Mouse (Mus musculus): ENCODE results near the gene Fgf8.

Fgf8 gene

DNA sequence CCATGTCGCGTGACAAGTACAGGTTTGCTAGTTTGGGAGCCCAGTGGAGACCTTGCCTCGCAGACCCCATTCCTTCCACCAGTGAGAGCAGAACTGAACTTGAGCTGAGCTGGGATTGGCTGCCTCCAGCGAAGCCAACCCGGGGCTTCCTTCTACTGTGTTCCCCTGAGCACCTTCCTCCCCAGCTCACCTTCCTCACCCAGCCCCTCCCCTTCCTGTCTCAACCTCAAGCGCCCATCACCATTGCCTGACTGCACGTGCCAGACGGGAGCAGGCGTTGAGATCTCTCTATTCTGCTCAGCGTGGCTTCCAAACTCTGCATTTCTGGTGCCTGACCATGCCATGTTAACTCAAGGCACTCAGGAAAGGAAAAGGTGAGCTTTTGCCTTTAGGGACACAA is 15.5 kb downstream of the Fgf8 start:
- no peak for DNase-seq (ENCODE audit: low spot score)

DNA sequence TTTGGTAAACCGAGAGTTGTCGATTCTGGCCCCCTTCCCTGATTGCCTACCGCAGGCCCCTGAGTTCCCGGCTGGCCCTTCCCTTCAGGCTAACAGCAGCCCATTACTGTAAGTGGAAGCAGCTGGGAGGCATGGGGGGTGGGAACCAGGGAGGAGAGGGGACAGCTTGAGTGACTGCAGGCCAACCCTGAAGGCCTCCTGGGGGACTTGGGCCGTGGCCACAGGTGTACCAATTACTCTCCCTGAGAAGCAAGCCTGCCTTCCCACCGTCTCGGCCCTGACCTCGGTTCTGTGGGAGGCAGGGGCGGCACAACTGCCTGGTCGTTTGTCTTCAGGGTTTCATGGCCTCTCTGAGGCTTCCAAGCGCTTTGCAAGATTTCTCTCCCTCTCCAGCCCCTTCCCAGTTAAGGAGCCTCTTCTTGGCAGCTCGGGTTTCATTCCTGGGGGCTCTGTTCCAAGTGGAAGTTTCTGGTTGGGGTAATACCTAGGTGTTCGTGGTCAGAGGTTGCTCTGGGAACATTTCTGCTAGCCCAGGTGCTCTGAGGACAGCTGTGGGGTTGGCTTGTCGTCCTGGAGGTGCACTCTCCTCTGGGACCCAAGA is 16.9 kb downstream of the Fgf8 start:
- DNase-seq (ENCODE audit: low spot score): no peak

DNA sequence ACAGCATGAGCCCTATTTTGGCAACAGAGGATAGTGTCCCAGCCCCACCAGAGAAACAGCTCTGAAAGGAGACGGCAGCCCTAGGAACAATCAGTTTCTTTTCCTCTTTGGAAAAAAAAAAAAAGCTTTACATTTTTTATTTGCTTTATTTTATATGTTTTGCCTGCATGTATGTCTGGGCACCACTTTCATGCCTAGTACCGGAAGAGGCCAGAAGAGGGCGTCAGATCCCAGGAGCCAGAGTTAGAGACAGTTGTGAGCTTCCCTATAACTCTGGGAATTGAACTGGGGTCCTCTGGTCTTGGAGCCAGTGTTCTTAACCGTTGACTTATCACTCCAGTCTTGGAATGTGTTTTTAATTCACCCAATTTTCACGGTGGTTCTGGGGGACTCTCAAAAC is 20.5 kb downstream of the Fgf8 start:
- no peak for DNase-seq (ENCODE audit: low spot score)

DNA sequence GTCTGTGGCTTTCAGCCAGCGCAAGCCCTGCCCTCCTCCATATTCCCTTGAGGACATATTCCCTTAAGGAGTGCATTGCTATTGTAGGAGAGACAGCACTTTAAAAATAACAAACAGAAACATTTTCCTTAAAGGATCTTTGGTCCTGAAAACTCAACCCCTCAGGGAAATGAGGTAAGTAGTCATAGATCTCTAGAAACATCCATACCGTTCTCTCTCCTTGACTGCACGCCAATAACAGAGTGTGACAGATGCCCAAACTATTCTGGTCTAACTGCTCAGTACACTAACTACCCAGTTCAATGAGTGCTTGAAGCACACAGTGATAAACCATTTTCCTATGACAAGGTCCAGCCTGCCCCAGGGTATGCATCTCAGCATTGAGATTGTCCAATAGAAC is 24.4 kb downstream of the Fgf8 start:
- no peak for DNase-seq (ENCODE audit: low spot score)

DNA sequence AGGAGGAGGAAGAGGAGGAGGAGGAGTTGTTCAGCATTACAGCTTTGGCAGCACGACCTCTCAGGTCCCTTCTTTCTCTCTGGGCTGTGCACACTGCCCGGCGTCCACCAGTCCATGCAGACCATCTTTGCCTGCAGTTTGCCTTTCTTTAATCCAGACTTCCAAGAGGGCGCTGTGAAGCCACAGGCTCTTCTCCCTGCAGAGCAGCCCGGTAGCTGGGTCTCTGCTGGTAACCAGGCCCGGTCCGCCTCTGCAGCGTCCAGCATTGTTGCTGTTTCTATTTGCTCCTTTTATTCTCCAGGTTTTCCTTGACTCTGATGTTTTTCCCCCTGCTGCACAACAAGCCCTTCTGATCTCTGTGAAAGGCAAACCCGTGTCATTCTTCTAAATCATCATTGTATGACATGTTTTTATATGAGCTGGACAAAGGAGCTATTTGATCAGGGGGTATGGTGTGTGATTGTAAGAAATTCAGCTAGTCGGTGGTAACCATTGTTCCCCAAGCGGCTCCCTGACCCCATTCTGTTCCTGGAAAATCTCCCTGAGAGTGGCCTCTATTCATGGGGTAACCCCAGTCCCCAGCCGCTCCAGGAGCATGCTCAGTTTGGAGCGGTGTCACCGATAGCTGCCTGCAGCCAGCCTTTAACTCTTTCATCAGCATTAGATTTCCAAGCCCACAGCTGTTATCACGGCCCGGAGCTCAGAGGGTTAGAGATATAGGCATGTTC is 25.1 kb downstream of the Fgf8 start:
- peak; percentile 65 for DNase-seq (ENCODE audit: low spot score)

DNA sequence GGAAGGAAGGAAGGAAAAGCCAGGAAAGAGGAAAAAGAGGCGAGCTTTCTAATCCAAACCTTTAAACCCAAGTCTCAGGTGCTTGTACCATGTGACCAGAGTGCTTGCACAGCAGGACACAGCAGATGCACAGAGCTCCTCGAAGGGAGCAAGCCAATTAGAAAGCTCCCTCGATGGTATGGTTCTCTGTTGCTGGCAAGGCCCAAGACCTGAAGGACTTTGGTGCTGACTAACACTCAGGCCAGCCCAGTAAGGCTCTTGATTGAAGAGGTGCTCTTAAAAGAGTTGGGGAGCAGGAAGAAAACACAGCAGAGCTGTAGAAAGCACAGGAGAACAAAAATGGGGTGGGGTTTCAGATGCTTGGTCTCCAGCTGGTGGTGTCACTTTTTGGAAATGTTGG is 34.0 kb downstream of the Fgf8 start:
- DNase-seq (ENCODE audit: low spot score): no peak

DNA sequence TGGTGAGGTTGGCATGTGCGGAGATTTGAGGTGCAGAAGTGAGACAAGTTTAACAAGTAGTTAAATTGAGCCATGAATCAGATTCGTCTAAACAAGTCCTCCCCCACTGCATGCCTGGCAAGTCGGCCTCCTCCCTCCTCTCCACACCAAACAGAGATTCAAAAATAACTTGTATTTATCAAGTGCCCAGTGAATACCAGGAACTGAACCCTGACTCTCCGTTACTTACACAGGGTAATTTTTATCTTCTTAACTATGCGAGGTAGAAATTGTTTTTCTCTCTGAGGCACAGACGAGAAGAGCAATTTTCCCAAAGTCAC is 46.5 kb downstream of the Fgf8 start:
- DNase-seq (ENCODE audit: low spot score): no peak

DNA sequence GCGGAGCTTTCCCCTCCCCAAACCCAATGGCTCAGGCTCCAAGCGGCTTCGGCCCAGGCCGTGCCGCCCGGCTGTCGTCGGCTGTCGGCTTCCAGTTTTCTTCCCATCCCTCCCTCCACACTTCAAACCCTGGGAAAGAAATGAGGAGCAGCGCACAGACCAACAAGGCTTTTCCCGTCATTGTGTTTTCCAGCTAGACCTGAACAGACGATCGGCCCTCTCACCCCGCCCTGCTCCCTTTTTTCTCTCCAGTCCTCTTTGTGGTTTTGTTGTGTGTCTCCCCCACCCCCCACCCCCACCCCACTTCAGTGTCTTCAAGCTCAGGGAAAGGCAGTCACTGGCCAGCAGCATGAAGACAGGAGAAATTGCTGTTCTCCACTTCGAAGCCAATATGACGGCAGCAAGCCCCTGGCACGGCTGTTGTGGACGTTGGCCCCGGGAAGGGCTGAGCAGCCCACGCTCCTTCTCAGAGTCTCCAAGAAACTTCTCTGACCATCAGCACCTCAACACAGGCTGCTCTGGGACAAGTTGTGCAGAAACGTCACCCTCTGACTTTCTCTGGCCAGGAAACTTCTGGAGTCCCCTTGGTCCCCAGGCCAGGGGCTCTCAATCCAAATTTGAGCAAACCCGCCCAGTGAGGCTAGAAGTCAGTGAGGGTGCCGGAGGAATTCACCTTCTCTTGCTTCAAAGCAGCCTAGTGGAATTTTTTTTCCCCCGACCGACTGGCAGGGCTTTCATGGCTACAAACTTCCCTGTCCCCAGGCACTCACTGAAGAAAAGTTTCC is 47.0 kb downstream of the Fgf8 start:
- DNase-seq (ENCODE audit: low spot score): no peak

DNA sequence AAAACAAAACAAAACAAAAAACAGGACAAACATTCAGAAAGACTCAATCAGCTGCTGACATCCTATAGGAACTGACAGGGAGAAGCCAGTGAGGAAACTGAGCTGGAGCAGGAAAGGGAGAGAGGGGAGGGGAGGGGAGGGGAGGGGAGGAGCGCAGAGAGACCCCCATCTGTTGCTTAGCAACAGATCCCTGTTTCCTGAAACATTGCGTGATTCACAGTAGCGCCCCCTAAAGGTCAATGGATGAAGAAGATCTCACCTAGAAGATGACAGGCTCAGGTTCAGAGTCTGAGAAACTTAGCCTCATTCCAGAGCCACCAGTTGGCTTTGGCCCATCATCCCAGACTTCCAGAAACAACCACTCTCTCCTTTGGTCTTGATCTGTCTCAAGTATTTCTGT is 48.7 kb downstream of the Fgf8 start:
- no peak for DNase-seq (ENCODE audit: low spot score)

DNA sequence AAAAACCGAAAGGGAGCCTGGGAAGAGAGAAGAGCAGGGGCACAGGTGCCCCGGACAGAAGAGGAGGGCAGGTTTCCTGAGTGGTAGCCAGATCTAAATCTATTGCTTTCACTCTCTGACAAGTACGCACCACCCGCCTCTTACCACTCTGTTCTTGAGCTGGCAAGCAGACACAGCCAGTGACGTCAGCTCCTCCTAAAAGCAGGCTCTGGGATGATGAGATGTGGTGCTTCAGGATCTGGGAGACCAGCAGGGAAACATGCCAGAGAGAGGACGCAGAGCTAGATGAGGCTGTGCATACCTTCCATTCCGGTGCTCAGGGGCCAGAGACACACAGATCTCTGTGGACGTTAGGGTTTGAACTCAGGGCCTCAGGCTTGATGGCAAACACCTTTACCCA is 50.5 kb downstream of the Fgf8 start:
- DNase-seq (ENCODE audit: low spot score): no peak

DNA sequence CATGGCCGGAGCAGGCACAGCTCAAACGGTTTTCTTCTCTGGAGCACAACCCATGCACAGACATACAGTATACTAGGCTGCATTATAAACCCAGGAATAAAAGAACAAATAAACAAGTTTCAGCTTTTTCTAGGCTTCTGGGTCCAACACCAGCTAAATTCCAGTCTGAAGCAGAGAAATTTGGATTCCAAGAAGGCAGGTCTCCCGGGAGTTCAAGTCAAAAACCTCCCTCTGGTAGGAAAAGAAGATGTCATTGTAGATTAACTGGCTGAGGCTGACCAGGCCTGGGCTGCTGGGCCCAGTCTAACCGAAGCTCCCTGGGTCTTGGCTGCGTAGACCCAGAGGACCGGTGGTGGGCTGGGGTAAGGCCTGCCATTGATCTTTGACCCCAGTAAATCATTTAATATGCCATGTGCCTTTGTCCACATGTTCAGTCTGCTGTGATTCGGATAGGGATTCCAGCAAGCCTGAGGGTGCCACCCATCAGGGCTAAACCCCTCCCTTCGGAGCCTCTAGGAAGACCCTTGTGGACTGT is 51.6 kb downstream of the Fgf8 start:
- DNase-seq (ENCODE audit: low spot score): no peak

DNA sequence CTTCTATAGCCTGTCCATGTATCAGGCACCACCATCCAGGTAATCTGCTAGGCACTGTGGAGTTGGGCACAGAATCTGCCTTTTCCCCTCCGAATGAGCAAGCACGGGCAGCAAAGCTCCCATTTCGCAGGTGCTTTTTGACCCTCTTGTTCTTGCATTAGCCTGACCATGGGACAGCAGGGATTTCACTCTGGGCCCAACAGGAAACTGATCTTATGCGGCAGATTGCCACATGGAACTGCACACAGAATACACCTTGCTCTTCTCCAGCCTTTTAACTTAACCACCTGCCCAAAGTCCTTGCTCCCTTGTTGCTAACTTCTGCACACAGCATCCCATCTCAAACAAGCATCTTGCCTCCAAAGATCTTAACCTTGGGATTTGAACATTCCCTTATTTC is 55.7 kb downstream of the Fgf8 start:
- DNase-seq (ENCODE audit: low spot score): no peak
